Mouse (Mus musculus) skeletal muscle tissue, postnatal 0 days (tissue): ENCODE results near the gene Caap1. TPM values are rescaled to one million over a fixed set of nuclear protein-coding genes. Genes with fewer than 3 reads are reported as not detected.

Experiments used
- polyA plus RNA-seq: library from polyadenylated mRNA; unstranded; fragments of >200 nt; fragmentation: Nextera tagmentation; extraction: Ambion mirVana; gene quantifications from 2 replicates; pipeline ENCODE4 v1.2.1, GENCODE M21; 2015

Caap1 gene
- polyA plus RNA-seq: 6.9 and 7.5 TPM in 2 replicates

GRCm38 (mm10) chr4:94556265-94557054 lies at the start of gene Caap1, which contains the start of gene Gm10306:
Caap1 (minus strand) TSS chr4:94556796.
Gm10306 (plus strand) TSS chr4:94556546.

DNA sequence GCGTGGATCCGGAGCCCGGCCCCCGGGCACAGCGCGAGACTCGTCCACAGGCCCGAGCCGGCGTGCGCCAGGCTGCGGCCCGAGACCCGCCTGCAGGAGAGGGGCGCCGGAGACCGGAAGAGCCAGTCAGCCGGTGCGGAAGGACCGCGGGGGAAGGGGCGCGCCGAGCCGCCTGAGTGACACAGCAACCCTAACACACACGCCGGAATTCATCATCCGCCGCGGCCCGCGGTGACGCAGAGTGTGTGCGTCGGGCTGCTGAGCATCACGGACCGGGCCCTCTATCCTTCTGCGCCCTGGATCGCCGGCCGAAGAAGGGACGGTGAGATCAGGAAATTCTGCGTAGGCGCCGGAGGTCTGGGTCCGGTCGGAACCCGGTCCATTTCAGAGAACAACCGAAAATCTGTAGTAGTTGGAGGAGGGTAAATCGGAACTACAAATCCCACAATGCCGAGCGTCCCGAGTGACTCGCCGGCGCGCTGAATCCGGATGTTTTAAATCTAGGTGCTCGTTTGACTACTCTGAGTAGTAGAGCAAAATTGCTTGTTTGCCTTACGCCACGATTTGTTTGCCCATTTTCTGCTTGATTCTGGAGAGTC lies 46.5 kb upstream of the Caap1 start, which contains the start of gene Plaa:
Plaa (minus strand) TSS at position 214 of the 599 bp plus-strand sequence.

Other genes starting within 250 kb of the Caap1 start
- 0.47 TPM in 1 of 2 replicates, not detected in the other for gene Gm10306, start 250 bp downstream of the Caap1 start, polyA plus RNA-seq
- gene Plaa, start 46.4 kb upstream of the Caap1 start, polyA plus RNA-seq: 39.1 and 42.3 TPM in 2 replicates
- 12.4 and 13.6 TPM in 2 replicates for gene Ift74, start 57.7 kb upstream of the Caap1 start, polyA plus RNA-seq
- 0.21 and 0.29 TPM in 2 replicates for gene Lrrc19, start 93.3 kb upstream of the Caap1 start, polyA plus RNA-seq
- gene Tek, start 182.5 kb upstream of the Caap1 start, polyA plus RNA-seq: 14.8 and 18.2 TPM in 2 replicates